Mouse (Mus musculus) gastrocnemius, postnatal 25 days (tissue): Measurements from ENCODE around the gene Ssbp2. TPM values are rescaled to one million over a fixed set of nuclear protein-coding genes. Genes with fewer than 3 reads are reported as not detected.

ENCODE experiments used
- DNase-seq: peaks from one replicate; pipeline ENCODE4 v3.0.0; 2022
- total RNA-seq, 2 experiments: library from RNA; stranded (reverse); gene quantifications; 1 replicate in 1 of 2; 2 replicates in 1 of 2; pipeline ENCODE4 v1.2.3; 2021

Ssbp2 gene
- total RNA-seq, 2 experiments from 2014 or later, result 13.7 to 20.0 TPM

DNA sequence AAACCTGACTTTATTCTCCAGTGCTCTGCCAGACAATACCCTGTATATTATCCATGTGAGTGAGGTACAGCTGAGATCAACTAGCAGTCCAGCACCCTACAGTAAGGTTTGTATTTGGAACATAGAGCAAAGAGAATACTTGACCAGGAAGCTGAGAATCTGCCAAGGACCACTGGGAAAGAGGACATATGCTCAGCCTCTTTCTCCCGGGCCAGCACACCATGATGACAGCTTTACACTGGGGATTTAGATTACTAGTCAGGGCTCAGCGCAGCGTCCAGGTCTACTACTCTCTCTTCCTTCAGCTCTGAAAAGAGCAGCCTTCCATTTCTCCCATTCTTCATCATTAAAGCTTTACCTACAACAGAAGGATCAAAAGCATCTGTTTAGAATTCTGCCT lies 76.6 kb downstream of the Ssbp2 start:
- no peak for DNase-seq

DNA sequence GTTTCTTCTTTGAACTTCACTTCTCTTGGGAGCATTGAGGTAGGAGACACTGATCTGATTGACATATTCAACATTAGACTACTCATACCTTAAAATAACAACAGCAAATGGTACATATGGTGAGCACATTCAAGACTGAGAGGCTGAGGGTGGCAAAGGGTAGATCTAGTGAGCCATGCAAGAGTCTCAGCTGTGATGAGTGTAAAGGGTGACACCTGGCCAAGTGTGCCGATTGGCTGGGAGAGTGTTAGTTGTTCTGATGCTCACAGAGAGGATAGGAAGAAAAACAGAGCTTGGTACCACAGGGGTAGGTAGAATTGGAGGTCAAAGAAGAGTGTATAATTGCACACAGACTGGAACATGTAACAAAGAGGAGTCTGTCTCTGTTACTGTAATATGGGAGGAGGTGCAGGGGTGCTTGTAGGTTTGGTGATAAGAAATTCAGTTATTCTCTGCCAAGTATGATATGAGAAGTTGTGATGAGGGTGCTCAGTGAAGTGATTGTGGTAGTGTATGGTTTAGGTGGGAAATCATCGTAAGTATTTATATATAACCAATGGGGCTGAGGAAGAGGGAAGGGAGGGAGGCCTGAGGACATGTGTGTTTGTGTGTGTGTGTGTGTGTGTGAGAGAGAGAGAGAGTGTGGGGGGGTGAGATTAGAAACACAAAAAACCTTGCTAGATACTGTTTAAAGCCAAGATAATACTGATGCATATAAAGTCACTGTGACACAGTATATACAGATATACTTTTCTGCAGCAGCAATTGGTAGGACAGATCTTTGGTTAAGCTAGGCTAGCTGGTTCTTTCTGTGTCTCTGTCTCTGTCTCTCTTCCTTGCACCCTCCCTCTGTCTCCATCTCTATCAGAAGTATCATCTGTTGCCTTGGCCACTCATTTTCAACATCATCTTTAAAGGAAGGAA lies 80.3 kb downstream of the Ssbp2 start:
- DNase-seq, result no peak

DNA sequence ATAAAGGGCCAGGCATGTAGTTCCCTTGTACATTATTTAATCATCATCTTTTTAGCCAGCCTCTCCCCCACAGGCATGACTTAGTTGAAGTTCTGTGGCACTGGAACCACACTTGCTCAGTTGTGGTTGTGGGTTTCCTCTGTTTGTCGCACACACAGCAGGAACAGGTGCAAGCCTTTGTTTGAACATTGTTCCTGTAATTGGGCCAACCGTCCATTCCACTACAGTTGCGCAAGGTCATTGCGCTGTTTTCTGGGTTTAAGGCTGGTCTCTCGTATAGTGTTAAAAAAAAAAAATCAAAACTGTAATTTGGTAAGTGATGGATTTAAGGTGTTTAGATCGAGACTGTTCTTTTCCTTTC lies 81.0 kb downstream of the Ssbp2 start:
- peak; percentile 17 for DNase-seq

DNA sequence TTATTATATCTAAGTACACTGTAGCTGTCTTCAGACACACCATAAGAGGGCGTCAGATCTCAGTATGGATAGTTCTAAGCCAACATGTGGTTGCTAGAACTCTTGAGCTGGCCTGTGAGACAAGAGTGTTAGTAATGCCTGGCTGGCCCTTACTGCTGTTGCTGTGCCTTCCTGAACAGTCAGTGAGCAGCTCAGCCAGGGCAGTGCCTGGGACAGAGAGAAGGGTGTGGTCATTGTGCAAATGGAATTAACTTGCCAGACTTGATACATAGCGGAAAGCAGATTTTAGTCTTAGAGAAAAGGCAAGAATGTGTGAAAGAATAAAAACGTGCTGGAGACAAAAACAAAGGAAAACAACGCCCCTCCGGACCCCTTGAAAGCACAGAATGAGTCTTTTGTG lies 83.5 kb downstream of the Ssbp2 start:
- DNase-seq, result peak; percentile 11

DNA sequence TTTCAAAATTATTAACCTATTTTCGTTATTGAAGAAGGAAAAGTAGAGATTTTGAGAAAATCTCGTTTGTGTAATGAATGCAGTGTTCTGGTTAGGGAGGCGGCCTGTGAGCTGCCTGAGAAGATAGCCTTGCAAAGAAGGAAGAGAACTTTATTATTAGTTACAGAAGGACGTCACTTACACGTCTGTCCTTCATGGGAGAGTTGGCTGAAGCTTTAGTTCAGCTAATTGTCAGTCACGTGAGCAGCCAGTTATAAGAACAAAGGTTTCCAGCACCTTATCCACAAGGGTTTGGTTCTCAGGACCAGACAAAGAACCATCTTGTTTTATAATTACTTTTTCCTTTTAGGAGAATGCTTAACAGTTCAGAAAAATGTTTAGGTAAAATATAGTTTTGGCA lies 104.0 kb downstream of the Ssbp2 start:
- DNase-seq, result no peak

DNA sequence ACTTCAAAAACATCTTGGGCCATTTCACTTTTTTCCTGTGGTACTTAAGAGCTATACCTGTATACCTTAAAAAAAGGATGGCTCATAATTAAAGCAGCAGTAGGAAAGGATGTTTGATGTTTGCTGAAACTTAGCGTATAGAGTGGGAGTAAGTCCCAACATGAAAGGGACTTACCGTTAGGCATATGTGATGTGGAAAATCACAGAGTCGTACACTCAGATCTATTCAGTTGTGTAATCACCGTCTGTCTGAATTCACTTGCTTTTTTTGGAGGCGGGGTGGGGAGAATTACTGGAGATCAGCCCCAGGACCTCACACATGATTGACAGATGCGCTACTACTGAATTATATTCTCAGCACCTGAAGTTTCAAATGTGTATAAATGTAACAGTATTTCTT lies 104.7 kb downstream of the Ssbp2 start:
- DNase-seq, result no peak

DNA sequence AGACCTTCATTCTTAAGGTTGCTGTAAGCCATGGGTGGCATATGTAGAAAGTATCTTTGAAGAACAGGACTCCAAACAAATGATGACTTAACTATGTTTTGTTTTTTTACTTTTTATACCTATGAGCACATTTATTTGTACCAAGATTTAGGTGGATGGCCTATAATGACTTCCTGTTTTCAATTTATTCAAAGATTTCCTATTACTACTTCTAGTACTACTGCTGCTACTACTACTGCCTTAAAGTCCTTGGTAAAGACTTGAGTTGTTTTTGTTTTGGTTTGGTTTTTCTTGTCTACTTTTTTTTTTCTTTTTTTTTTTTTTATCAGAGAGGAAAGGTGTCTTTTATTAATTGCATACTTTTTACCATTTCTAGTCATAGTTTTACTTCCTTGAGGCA lies 121.4 kb downstream of the Ssbp2 start:
- no peak for DNase-seq

DNA sequence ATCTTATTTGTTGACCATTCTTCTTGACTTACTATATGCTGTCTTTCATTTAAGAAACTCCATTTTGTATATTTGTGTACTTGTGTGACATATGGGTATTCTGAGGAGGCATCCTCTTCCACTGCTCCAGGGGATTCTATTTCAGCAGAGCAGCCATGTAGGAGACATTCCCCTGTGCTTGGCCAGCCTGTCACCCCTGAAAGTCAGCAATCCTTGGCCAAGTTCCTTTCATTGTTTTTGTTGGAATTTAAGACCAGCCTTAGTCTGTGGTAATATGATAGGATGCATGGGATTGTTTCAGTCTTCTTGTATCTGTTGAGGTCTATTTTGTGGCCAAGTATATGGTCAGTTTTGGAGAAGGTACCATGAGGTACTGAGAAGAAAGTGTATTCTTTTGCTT lies 122.1 kb downstream of the Ssbp2 start:
- DNase-seq, result no peak

DNA sequence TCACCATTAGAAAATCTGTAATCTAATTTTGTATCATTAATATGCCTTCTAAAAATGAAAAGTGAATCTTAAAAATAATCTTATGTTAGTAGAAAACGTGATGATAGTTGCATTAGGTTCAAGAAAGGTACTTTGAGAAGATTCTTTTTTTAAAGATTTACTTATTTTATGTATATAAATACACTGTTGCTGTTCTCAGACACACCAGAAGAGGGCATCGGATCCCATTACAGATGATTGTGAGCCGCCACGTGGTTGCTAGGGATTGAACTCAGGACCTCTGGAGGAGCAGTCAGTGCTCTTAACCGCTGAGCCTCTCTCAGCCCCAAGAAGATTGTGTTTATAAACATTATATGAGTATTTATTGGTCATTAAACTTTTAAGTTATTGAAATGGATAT lies 126.3 kb downstream of the Ssbp2 start:
- DNase-seq, result no peak

DNA sequence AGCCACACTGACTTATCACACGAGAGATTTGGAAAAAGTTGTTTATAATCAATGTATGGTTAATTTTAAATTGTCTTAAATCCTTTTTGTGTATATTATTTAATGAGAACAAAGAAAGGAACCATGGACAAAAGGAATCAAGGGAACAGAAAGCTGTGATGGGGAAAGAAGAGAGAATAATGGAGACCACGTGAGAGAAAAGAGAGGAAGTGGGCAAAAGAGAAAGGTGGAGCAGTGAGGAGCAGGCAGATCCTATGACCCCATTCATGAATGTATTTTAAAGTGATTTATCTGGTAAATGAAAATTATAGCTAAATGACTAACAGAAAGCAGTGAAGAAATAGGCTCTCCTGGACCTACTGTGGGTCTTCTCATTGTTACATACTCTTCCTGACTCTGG lies 128.4 kb downstream of the Ssbp2 start:
- DNase-seq, result no peak

DNA sequence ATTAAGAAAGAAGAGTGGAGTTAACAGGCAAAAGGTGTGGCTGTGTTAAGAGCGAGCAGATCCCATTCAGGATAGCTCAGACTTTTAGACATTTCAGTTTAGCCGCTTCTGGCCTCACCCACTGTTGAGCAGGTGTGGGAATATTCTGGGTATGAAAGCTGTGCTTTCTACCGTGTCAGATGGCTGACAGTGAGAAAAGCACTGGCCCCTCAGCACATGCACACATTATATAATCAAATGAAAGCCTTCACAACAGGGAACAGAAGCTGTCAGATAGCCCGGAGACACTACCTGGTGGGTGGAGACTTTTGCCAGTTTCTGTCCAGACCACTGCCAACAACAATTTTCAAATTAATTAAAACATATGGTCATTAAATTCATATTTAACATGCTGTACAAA lies 131.8 kb downstream of the Ssbp2 start:
- DNase-seq, result no peak

DNA sequence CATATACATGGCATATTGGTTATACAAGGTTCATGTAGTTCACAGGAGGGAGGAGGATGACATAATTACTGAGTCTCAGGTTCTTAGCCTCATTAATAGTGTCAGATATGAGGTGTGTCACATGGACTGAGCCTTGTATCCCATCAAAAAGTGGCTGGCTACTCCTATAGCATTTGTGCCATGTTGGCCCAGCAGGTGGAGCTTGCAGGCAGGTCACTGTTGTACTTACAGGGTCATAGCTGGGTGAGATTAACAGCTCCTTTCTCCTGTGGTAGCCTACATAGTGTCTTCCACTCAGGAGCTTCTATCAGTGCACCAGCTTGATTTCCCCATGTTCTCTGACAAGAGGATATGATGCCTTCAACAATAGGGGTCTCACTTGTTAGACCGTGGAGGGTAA lies 135.2 kb downstream of the Ssbp2 start:
- no peak for DNase-seq

DNA sequence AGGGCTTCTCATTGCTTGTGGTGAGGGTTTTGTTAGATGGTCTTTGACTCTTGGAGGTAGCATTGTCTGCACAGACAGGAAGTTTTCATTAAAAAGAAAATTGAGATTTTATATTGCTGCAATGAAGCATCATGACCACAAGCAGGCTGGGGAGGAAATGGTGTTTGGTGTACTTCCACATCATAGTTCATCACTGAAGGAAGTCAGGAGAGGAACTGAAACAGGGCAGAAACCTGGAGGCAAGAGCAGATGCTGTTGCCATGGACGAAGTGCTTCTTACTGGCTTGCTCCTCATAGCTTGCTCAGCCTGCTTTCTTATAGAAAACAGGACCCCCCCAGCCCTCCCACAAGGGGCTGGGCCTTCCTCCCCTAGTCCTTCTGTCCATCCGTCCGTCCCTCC lies 139.5 kb downstream of the Ssbp2 start:
- DNase-seq, result no peak

DNA sequence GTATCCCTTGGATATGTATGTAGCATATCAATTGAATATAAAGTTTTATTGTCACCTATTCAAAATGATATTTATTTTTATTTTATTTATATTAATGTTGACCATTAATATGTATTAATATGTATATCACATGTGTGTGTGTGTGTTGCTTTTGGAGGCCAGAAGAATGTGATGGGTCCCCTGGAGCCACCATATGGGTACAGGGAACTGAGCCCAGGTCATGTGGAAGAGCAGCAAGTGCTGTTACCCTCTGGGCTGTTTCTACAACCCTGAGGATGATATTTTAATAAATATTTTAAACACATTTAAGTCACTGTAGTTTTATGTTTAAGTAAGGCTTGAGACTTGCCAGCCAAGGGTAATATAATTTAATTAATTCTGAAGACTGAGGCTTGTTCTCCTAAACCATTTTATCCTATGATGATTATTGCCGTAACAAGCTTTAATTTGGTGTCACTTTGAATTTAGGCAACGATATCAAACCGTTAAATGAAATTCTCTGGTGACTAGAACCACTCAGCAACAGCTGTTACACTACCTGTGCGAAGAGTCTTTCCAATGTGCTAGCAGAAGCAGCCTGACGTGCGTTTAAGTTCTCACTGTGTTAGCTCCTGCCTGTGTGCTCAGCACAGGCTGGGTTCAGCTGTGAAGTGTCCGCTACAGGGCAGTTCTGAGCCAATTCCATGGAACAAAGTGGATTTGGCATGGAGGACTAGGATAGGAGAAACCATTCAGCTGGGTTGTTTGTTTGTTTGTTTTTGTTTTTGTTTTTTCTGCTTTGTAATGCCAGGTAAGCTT lies 145.2 kb downstream of the Ssbp2 start:
- DNase-seq, result no peak

DNA sequence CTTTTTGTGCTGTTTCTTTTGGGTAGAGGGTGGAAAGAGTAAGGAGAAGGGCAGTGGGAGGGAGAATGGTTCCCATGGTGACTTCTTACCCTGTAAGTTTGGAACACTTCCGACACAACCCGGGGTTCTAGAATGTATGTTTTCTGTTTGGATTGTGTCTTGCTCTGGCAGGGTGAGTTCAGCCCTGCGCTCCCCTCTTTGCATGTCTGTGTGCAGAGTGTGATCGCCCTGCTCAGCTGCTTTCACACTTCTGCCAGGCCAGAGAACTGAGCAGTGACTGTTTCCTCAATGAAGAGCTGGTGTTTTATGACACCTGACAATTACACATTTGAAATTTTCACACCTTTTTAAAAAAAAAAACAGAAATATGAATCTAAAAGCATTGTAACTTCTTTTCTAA lies 150.5 kb downstream of the Ssbp2 start:
- DNase-seq, result no peak

DNA sequence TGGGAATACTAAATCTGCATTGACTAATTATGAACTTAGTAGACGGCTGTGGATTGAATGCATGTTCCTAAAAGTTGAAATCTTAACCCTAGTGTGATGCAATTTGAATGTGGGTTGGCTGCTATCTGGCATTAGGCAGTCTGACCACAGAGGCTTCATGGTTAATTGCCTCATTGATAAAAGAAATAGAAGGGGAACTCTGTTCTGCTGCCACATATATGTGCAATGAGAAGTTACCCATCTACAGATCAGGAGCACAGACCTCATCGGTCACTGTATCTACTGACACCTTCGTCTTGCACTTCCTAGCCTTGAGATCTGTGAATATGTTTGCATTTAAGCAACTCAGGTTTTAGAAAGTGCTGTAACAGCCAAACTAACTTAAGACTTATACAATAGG lies 151.8 kb downstream of the Ssbp2 start:
- DNase-seq, result no peak

DNA sequence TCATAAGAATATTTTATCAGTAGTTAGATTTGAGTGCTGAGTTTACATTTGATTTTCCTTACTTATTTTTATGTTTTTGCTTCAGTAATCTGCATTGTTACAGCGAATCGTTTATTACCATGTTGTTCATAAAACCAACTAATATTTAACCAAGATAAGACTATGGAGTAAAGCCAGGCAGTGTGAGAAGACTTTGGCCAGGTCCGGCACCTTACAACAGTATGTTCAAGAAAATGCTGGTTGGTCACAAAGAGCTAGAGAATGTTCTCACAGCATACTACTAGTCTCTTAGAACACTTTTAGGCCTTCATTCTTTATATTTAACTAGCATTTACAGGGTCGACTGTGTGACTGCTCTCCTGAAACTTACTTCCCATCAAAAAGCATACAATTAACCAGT lies 152.5 kb downstream of the Ssbp2 start:
- DNase-seq, result no peak

DNA sequence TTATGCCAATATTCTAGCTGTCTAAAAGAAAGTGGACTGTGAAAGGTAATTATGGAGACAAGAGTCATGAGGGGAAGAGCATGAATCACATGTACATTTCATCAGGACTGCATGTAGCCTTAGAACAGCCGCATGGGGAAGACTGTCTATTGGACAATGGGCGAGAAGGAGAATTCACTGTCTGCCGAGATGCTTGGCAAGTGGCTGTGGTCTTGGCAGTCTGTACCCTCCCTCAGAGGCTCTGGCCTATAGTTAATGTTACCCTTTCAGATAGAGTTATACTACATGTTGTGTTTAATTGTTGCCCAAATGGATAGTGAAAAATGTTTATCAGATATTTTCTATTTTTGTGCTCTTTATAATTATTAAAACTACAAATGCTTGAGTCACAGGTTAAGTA lies 156.0 kb downstream of the Ssbp2 start:
- no peak for DNase-seq

DNA sequence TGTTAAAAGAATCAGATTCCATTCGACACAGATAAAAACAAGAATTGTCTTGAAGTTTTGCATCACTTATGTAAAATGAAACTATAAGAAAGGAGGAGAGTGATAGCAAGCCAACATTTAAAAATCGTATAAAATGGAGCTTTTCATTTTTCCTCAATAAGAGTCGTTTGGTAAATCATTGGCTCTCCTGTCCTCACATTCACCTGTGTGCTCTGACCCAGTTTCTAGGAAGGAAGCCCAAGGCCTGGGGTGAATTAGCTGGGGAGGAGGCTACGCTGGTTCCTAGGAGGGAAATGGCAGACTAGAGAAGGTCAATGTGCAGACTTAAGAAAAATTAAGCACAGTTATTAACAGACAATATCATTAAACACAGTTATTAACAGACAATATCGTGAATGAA lies 156.8 kb downstream of the Ssbp2 start:
- DNase-seq, result no peak

DNA sequence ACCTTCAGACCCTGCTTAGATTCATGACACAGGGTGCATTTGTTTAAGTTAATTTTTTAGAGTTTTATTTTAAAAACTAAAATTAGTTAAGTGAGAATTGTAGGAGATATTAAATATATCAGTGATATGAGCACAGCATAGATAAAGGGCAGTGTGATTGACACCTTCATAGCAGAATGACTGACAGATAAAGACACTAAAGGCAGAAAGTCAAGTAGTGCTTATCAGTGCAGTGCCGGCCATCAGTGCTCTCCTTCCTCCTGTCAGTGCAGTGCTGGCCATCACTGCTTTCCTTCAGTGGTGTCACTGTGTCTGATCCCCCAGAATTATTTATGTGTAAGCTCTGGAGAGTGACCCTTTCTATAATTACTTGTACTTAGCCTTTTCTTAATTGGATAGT lies 159.3 kb downstream of the Ssbp2 start:
- no peak for DNase-seq

DNA sequence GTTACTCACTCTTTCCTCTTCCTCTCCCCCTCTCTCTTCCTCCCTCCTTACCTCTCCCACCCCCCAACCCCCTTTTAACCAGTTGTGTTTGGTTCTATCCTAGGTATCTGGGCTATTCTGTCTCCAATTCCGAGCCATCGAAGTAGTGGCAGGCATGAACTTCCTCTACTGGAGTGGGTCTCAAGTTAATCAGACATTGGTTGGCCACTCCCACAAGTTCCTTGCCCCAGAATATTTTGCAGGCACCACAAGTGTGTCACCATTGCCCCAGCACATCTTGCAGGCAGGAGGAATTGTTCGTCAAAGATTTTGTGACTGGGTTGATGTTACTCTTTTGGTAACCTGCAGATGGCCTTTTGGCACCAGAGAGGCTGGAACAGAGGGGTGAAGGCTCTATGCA lies 160.5 kb downstream of the Ssbp2 start:
- DNase-seq, result no peak

DNA sequence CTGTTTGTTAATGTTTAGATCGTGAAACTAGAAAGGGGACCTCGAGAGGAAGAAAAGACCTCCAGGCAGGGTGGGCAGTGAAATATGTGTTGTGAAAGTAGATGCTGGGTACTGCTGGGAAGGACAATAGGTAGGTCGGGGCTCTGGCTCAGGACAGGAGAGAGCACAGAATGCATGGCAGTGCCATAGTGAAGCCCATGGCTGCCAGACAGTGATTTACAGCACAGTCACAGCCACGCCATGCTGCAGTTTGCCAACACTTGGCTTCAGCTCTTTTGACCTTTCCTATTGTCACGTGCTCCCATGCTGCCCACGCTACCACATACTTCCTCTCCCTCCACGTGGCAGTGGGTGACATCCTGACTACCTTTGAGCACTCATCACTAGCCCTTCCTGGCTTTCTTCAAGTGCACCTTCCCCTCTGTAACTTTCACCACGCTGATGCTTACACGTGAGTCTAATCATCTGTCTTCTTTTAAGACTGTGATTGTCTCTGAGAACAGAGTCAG lies 171.3 kb downstream of the Ssbp2 start:
- no peak for DNase-seq

DNA sequence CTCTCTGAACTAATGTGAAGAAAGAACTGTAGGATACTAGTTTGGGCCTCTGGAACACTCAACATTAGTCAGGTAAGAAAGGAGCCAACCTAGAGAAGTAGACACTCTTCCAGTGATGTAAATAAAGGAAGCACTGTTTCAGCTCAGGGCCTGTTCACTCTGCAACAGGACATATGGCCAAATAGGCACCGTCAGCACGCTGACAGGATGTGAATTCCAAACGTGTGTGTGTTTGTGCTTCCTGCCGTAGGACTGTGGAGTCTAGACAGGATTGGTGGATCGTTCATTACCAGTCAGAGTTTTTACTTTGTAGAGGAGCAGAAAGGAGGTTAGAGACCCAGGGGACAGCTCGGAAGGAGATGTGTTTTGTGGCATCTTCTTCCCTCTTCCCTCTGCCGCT lies 174.0 kb downstream of the Ssbp2 start:
- no peak for DNase-seq

DNA sequence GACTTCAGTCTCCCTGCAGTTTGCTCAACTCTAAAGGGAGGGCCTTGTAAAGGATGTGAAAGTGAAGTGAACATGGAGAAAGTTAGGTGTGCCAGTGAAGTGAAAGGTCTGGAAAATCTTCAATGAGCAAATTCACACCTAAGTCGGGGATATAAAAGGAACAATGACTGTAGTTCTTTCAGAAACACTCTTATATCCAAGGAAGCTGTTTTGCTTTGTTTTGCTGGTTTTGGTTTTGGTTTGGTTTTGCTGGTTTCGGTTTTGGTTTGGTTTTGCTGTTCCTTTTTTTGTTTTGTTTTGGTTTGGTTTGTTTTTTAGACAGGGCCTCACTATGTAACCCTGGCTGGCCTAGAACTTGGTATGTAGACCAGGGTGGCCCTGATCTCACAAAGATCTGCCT lies 175.9 kb downstream of the Ssbp2 start:
- no peak for DNase-seq
